In genomic region chr14:25549871-25550840, GRCm38 (mm10) we compare ENCODE assay signal across 9 mouse cellular contexts.
DNase-seq lines count a peak whose midpoint lies in the region; ATAC-seq lines count a peak whose summit lies in the region.
"Had no signal": no experiment of that assay in that cellular context is flagged by ENCODE, and none has a peak within 500 bp of the region (broad histone marks: within the 10 kb centered on the region; RNA-seq: fewer than 3 reads in every experiment).

No protein-coding gene starts in this region.

- H3K4me1 ChIP-seq in neural tube, embryonic 12.5 days = peaks cover 91% of the 10 kb centered on the region
- H3K4me1 ChIP-seq in intestine, embryonic 15.5 days (replicated peaks) = peaks cover 57% of the 10 kb centered on the region

- ATAC-seq in neural tube, embryonic 12.5 days (ENCODE audit: low FRiP score, low read depth) = peak; percentile 69
- no peak for ATAC-seq in intestine, embryonic 15.5 days

- no peak overlapping the region for H3K9ac ChIP-seq in neural tube, embryonic 12.5 days
- no peak overlapping the region for H3K9ac ChIP-seq in intestine, embryonic 15.5 days

- H3K36me3 ChIP-seq in neural tube, embryonic 12.5 days = peaks cover 43% of the 10 kb centered on the region
- peaks cover 3% of the 10 kb centered on the region for H3K36me3 ChIP-seq in intestine, embryonic 15.5 days

- peak overlapping the region; percentile 14; the same call in 1 of the 2 replicates for H3K4me2 ChIP-seq in neural tube, embryonic 12.5 days (replicated peaks)
- no peak overlapping the region for H3K4me2 ChIP-seq in intestine, embryonic 15.5 days (replicated peaks)

- H3K4me3 ChIP-seq in neural tube, embryonic 12.5 days = no peak overlapping the region
- H3K4me3 ChIP-seq in intestine, embryonic 15.5 days (replicated peaks) = no peak overlapping the region
- H3K4me3 ChIP-seq: myocyte had no signal

- DNase-seq in CD4-positive, CD25-positive, alpha-beta regulatory T cell, adult 2 months (ENCODE audit: low read depth, low spot score) = peak; percentile 39
- DNase-seq in cerebellum, adult 9-10 months = peak; percentile 92
- DNase-seq in forelimb bud, embryonic 11.5 days (ENCODE audit: low read depth, low spot score) = peak; percentile 82
- DNase-seq in left cerebral cortex, adult 8-10 months (ENCODE audit: low spot score in 2 of 2) = peak; percentile 30 to 72
- DNase-seq in lung, postnatal 36 days = no peak
- no peak for DNase-seq in gastrocnemius, adult 8-10 months (ENCODE audit: low spot score in 2 of 2)

- H3K27me3 ChIP-seq in neural tube, embryonic 12.5 days (replicated peaks) = no peaks in the 10 kb centered on the region
- H3K27me3 ChIP-seq in intestine, embryonic 15.5 days (replicated peaks) = no peaks in the 10 kb centered on the region

- WGBS in neural tube, embryonic 12.5 days = 20% methylated on average over 10 of the region's 10 CpGs
- 64% methylated on average over 10 of the region's 10 CpGs for WGBS in intestine, embryonic 15.5 days

- no peaks in the 10 kb centered on the region for H3K9me3 ChIP-seq in neural tube, embryonic 12.5 days
- H3K9me3 ChIP-seq in intestine, embryonic 15.5 days = no peaks in the 10 kb centered on the region

- peak overlapping the region; percentile 74 for H3K27ac ChIP-seq in neural tube, embryonic 12.5 days
- H3K27ac ChIP-seq in intestine, embryonic 15.5 days = no peak overlapping the region

Comparison
In these comparisons a context has a peak if more than half of its experiments do, and no peak if none do; other contexts are left out.
1. DNase-seq: peak in CD4-positive, CD25-positive, alpha-beta regulatory T cell, adult 2 months (single experiment), cerebellum, adult 9-10 months (single experiment), forelimb bud, embryonic 11.5 days (single experiment) and left cerebral cortex, adult 8-10 months (2 of 2); none in lung, postnatal 36 days (single experiment) and gastrocnemius, adult 8-10 months (0 of 2).